Mouse (Mus musculus) retina, postnatal 1 day (tissue): ENCODE measurements around the gene Pwwp2a.

Source experiments
- DNase-seq: peaks from one replicate; pipeline ENCODE4 v3.0.0-alpha.2; 2012

Pwwp2a gene

DNA sequence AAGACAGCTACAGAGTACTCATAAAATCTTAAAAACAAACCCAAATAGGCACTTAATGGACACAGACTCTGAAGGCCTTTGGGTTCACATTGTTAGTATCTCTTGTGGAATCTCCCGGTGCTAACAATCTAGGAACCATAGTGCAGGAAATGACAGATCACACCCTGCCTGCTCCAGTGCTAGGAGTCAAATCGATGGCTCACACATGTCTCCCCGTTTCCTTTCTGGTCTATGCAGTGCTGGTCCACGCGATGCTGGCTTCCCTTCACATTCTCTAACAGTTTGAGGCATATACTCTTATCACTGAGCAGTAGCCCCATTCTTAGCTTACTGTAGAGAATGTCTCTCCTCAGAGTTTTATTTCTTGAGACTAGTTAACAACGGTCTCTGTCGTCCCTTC lies 46.0 kb downstream of the Pwwp2a start:
- DNase-seq, result no peak

GRCm38 (mm10) chr11:43728737-43729301 lies 47.0 kb downstream of the Pwwp2a start:
- DNase-seq, result no peak

DNA sequence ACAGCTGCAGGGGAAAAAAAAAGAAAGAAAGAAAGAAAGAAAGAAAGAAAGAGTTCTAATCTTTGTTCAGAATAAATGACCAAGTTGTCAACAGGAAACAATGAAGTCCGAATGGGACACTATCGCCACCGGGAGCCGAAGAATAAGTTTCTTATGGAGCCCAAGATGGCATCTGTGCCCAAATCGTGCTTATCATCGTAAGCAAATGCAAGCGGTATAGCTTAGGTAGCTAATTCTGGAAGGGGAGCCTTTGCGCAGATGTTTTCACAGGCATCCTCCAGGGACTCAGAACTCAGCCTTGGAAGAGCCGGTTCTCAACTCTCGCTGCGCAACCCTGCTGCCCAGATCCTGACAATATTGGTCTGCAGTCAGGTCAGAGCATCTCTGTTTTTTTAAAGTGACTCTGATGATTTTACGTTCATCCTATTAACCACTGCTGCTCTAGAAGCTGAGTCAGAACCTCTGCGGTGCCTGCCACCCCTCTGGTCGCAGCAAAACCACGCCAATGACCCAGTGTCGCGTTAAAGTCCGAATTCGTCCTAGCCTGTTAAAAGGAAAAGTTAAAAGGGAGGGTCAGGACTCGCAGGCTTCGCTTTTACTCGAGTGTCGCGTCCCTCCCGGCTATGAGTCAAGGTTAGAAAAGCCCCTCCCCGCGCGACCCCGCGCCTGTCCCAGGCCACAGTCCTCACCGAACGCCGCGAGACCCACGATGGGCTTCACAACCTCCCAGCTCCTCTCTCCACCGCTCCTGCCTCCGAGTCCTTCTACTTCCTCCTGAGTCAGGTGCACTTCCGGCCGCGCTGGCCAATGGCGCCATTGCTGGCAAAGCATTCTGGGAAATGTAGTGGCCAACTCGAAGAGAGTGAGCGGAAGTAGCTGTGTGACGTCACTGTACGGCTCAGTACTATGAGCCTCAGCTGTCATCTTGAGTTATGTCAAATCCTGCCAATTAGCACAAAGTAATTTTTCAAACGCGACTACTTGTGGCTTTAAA lies 65.7 kb downstream of the Pwwp2a start, which contains the start of gene Ttc1:
Gene Ttc1, minus strand, starts transcription at position 776 of the 994 bp plus-strand sequence.
- peak; percentile 98 for DNase-seq

- no peak for DNase-seq
These were observed 69.7 kb downstream of the Pwwp2a start for GRCm38 (mm10) chr11:43751542-43751941.

DNA sequence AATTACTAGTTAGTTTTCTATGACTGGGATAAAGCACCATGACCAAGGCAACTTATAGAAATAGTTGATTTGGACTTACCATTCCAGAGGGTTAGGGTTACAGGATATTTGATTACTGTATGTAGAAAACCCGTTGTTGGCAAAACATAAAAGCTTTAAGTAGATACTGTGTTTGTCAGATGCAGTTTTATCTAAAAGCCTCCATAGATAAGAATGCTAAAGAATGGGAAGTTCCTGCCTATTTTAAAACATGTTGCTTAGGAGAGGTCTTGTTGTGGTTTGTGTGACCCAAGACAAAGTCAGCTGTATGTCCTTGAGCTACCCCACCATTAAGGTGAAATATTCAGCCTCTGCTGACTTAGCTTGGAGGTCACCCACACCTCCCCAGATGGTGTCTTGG lies 72.8 kb downstream of the Pwwp2a start:
- no peak for DNase-seq

DNA sequence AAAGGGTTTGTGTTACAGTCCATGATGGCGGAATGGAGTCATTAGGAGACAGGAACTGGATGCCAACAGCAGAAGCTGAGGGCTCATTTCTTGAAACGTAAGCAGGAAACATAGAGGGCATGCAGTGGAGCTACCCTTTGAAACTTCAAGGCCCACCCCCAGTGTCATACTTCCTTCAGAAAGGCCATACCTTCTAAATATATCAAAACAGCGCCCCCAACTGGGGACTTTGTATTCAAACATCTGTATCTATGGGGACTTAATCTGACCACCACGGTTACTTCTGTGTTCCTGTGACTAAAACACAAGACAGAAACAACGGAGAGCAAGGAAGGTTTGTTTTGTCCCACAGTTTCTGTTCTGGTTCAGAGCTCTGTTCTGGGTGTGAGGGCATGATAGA lies 73.6 kb downstream of the Pwwp2a start:
- peak; percentile 22 for DNase-seq

DNA sequence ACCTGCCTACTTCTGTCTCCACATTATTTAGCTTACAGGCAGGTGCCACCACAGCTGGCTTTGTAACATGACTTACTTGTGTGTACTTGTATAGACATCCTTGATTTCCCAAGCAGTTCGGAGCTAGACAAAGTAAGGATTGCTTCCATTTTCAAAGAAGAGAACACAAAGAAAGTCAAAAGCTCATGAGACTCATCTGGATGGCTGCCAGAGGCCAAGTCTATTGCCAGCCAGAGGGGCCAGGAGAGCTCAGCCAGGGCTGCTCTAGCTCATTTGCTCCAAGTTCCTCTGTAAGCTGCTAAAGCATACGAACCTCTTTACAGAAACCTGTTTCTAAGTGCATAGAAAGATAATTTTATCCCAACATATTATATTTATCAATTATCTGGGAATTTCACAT lies 76.6 kb downstream of the Pwwp2a start:
- no peak for DNase-seq

DNA sequence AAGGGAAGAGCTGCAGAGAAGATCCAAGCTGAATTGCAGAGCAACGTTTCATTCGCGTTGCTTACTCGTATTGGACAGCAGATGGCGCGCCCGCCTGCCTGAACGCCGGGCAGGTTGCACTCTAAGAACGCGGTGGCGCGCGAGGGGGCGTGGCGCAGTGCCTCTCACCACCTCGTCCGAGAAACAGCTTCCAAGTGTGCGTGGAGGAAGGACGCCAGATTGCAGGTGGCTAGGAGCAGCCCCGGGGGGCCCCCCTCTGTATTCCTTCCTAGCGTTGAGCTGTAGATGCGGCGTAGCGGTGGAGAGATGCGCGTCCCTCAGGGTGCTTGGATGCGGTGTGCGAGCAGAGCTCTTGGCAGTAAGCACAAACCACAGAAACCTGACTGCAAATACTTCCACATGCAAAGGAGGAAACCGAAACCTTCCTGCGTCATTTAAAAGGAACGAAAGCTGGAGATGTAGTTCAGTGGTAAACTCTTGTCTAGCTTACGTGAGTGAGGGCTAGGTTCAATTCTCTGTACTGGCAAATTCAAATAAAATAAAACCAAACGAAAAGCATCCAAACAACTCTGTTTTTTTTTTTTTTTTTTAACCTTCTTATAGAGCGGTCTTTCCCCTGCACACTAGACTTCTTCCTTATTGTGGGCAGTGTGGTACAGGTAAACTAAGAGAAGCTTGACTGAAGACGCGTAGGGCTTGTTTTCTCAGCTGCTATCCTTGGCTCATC lies 85.3 kb downstream of the Pwwp2a start:
- peak; percentile 87 for DNase-seq

GRCm38 (mm10) chr11:43767749-43768148 lies 86.0 kb downstream of the Pwwp2a start:
- no peak for DNase-seq

DNA sequence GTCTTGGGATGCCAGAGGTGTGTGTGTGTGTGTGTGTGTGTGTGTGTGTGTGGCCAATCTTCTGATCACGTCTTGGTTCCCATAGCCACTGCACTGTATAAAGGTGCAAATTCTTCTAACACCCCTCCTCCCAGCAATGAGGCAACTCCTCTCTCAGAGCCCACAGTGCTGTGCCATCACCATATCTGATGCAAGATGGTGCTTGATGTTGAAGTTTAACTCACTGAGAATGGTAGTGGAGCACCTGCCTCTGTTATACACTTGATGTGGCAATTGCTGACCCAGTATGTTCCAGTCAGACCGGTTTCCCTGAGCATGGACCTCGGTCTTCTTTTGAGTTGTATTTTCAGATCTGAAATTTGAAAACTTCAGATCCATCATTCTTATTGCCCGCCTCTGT lies 88.3 kb downstream of the Pwwp2a start:
- no peak for DNase-seq
